21 mouse cellular contexts compared by ENCODE assay signal in genomic region chr19:18692768-18693167, GRCm38 (mm10). TPM values are rescaled to one million over a fixed set of nuclear protein-coding genes. Genes with fewer than 3 reads are reported as not detected.
DNase-seq lines count a peak whose midpoint lies in the region; ATAC-seq and TF ChIP-seq lines count a peak whose summit lies in the region.
"Had no signal": no experiment of that assay in that cellular context is flagged by ENCODE, and none has a peak within 500 bp of the region (broad histone marks: within the 10 kb centered on the region; RNA-seq: fewer than 3 reads in every experiment).

No protein-coding gene starts in this region.

- peak overlapping the region; percentile 40; the same call in 1 of the 2 replicates for H3K9ac ChIP-seq in liver, embryonic 11.5 days (ENCODE audit: low read depth, low read length)
- peak overlapping the region; percentile 9; the same call in 1 of the 2 replicates for H3K9ac ChIP-seq in liver, embryonic 12.5 days
- peak overlapping the region; percentile 47; the same call in 1 of the 2 replicates for H3K9ac ChIP-seq in liver, embryonic 16.5 days (ENCODE audit: low read depth, low read length)
- H3K9ac ChIP-seq in kidney, embryonic 16.5 days (replicated peaks; ENCODE audit: low read length) = no peak overlapping the region
- H3K9ac ChIP-seq: forebrain, embryonic 12.5 days; forebrain, postnatal 0 days; heart, embryonic 15.5 days; hindbrain, embryonic 13.5 days; intestine, embryonic 15.5 days had no signal

- H3K4me3 ChIP-seq in liver, embryonic 11.5 days (ENCODE audit: low read depth, low read length) = no peak overlapping the region
- no peak overlapping the region for H3K4me3 ChIP-seq in bone marrow, adult 2 months (replicated peaks; ENCODE audit: control insufficient read depth, low read depth, low read length)
- H3K4me3 ChIP-seq in liver, embryonic 12.5 days = no peak overlapping the region
- H3K4me3 ChIP-seq in liver, embryonic 16.5 days (ENCODE audit: low read depth, low read length) = no peak overlapping the region
- H3K4me3 ChIP-seq in kidney, embryonic 16.5 days (ENCODE audit: low read length) = no peak overlapping the region
- H3K4me3 ChIP-seq: embryonic facial prominence, embryonic 10.5 days; forebrain, embryonic 12.5 days; heart, embryonic 15.5 days; hindbrain, embryonic 13.5 days; intestine, embryonic 15.5 days had no signal

- peak overlapping the region; percentile 90 for H3K27ac ChIP-seq in liver, embryonic 11.5 days (ENCODE audit: low read depth, low read length)
- peak overlapping the region; percentile 60; the same call in 1 of the 2 replicates for H3K27ac ChIP-seq in bone marrow, adult 2 months (ENCODE audit: control insufficient read depth, insufficient read depth, low read depth, low read length, poor library complexity)
- H3K27ac ChIP-seq in liver, embryonic 12.5 days = peak overlapping the region; percentile 93
- peak overlapping the region; percentile 94 for H3K27ac ChIP-seq in liver, embryonic 16.5 days (ENCODE audit: low read length)
- H3K27ac ChIP-seq in kidney, embryonic 16.5 days (ENCODE audit: low read length) = no peak overlapping the region
- H3K27ac ChIP-seq: embryonic facial prominence, embryonic 10.5 days; forebrain, embryonic 12.5 days; heart, embryonic 15.5 days; hindbrain, embryonic 13.5 days; intestine, embryonic 15.5 days had no signal

- H3K4me1 ChIP-seq in liver, embryonic 11.5 days (replicated peaks; ENCODE audit: control insufficient read depth, insufficient read depth, low read length) = peaks cover 23% of the 10 kb centered on the region
- H3K4me1 ChIP-seq in bone marrow, adult 2 months (ENCODE audit: control insufficient read depth, insufficient read depth, low read length) = peaks cover 1% of the 10 kb centered on the region
- H3K4me1 ChIP-seq in liver, embryonic 12.5 days = peaks cover 64% of the 10 kb centered on the region
- H3K4me1 ChIP-seq in liver, embryonic 16.5 days (ENCODE audit: control insufficient read depth, low read depth, low read length) = peaks cover 39% of the 10 kb centered on the region
- H3K4me1 ChIP-seq in kidney, embryonic 16.5 days (ENCODE audit: insufficient read depth, low read length) = no peaks in the 10 kb centered on the region
- H3K4me1 ChIP-seq: embryonic facial prominence, embryonic 10.5 days; forebrain, embryonic 12.5 days; hindbrain, embryonic 13.5 days; intestine, embryonic 15.5 days had no signal

- TF ChIP-seq POLR2A in bone marrow, adult 2 months (IDR thresholded peaks at IDR 0.05; ENCODE audit: borderline replicate concordance, control insufficient read depth, low read depth, low read length) = no peak

- no peaks in the 10 kb centered on the region for H3K27me3 ChIP-seq in liver, embryonic 11.5 days (replicated peaks; ENCODE audit: control insufficient read depth, insufficient read depth, low read length)
- H3K27me3 ChIP-seq in liver, embryonic 12.5 days (replicated peaks) = no peaks in the 10 kb centered on the region
- no peaks in the 10 kb centered on the region for H3K27me3 ChIP-seq in liver, embryonic 16.5 days (ENCODE audit: control insufficient read depth, insufficient read depth, low read depth, low read length)
- H3K27me3 ChIP-seq in kidney, embryonic 16.5 days (ENCODE audit: insufficient read depth, low read length) = no peaks in the 10 kb centered on the region
- H3K27me3 ChIP-seq: CH12.LX; forebrain, embryonic 12.5 days; heart, embryonic 15.5 days; hindbrain, embryonic 13.5 days; intestine, embryonic 15.5 days had no signal

- ATAC-seq in liver, embryonic 11.5 days (replicated peaks; ENCODE audit: low FRiP score) = no peak
- ATAC-seq in liver, embryonic 12.5 days = peak; percentile 60
- peak; percentile 69 for ATAC-seq in liver, embryonic 16.5 days (ENCODE audit: low read depth)
- ATAC-seq in kidney, embryonic 16.5 days (ENCODE audit: low FRiP score, low TSS enrichment) = no peak
- ATAC-seq: forebrain, postnatal 0 days had no signal

- no peak for DNase-seq in liver, embryonic 11.5 days (ENCODE audit: low spot score)
- no peak for DNase-seq in liver
- no peak for DNase-seq in cerebellum, postnatal 36 days
- no peak for DNase-seq in embryo, embryonic 9.5 days (ENCODE audit: extremely low spot score)
- DNase-seq: adrenal gland, adult 8-10 months; cerebellum, adult 11-12 months; cerebellum, adult 9-10 months; cerebellum, postnatal 25 days; forebrain, postnatal 0 days; gastrocnemius, postnatal 14 days; heart, postnatal 14 days had no signal

- peak overlapping the region; percentile 55 for H3K4me2 ChIP-seq in liver, embryonic 11.5 days
- H3K4me2 ChIP-seq in liver, embryonic 12.5 days = peak overlapping the region; percentile 55
- H3K4me2 ChIP-seq in liver, embryonic 16.5 days (ENCODE audit: low read depth, low read length) = peak overlapping the region; percentile 56
- no peak overlapping the region for H3K4me2 ChIP-seq in kidney, embryonic 16.5 days (replicated peaks; ENCODE audit: low read depth, low read length)
- H3K4me2 ChIP-seq: forebrain, embryonic 12.5 days; heart, embryonic 15.5 days; hindbrain, embryonic 13.5 days; intestine, embryonic 15.5 days had no signal

- TF ChIP-seq CTCF in bone marrow, adult 2 months (IDR thresholded peaks at IDR 0.05; ENCODE audit: control insufficient read depth, insufficient read depth, low read length) = no peak

- no peaks in the 10 kb centered on the region for H3K9me3 ChIP-seq in liver, embryonic 11.5 days (ENCODE audit: control insufficient read depth, low read length)
- no peaks in the 10 kb centered on the region for H3K9me3 ChIP-seq in liver, embryonic 12.5 days (replicated peaks)
- no peaks in the 10 kb centered on the region for H3K9me3 ChIP-seq in liver, embryonic 16.5 days (replicated peaks; ENCODE audit: control insufficient read depth, low read length)
- H3K9me3 ChIP-seq in kidney, embryonic 16.5 days (ENCODE audit: low read length) = no peaks in the 10 kb centered on the region
- H3K9me3 ChIP-seq: embryonic facial prominence, embryonic 10.5 days; forebrain, embryonic 12.5 days; heart, embryonic 15.5 days; hindbrain, embryonic 13.5 days; intestine, embryonic 15.5 days had no signal

- WGBS in liver, embryonic 11.5 days = 66% methylated on average over 2 of the region's 2 CpGs
- 88% methylated on average over 2 of the region's 2 CpGs for WGBS in bone marrow, adult 2 months
- 62% methylated on average over 2 of the region's 2 CpGs for WGBS in liver, embryonic 12.5 days (ENCODE audit: insufficient replicate concordance)
- WGBS in liver, embryonic 16.5 days (ENCODE audit: insufficient replicate concordance) = 71% methylated on average over 2 of the region's 2 CpGs
- WGBS in kidney, embryonic 16.5 days = 87% methylated on average over 2 of the region's 2 CpGs

- H3K36me3 ChIP-seq in liver, embryonic 11.5 days (ENCODE audit: control insufficient read depth, insufficient read depth, low read length) = peaks cover 2% of the 10 kb centered on the region; the same call in 1 of the 2 replicates
- H3K36me3 ChIP-seq in liver, embryonic 12.5 days = peaks cover 45% of the 10 kb centered on the region
- H3K36me3 ChIP-seq in liver, embryonic 16.5 days (ENCODE audit: control insufficient read depth, insufficient read depth) = no peaks in the 10 kb centered on the region
- H3K36me3 ChIP-seq in kidney, embryonic 16.5 days (ENCODE audit: insufficient read depth, low read length) = peaks cover 19% of the 10 kb centered on the region

RNA-seq across cellular contexts. Expression of gene D030056L22Rik, which starts 20.2 kb away (rescaled TPM):
- polyA plus RNA-seq in liver, embryonic 11.5 days (2014; fragmentation: Nextera tagmentation; extraction: Ambion mirVana) = 53.3 and 56.5 TPM in 2 replicates
- 27.6 and 35.6 TPM in 2 replicates for polyA plus RNA-seq in bone marrow, adult 2 months (2011; ENCODE audit: insufficient read depth, insufficient read length, low replicate concordance, missing spikeins)
- polyA plus RNA-seq in liver, embryonic 12.5 days (2016; fragmentation: Nextera tagmentation; extraction: Ambion mirVana) = 50.8 and 53.0 TPM in 2 replicates
- 24.2 and 26.6 TPM in 2 replicates for polyA plus RNA-seq in liver, embryonic 16.5 days (2015; fragmentation: Nextera tagmentation; extraction: Ambion mirVana)
- 30.4 and 30.5 TPM in 2 replicates for polyA plus RNA-seq in kidney, embryonic 16.5 days (2015; fragmentation: Nextera tagmentation; extraction: Ambion mirVana)

RNA-seq across cellular contexts. Expression of gene Carnmt1, which starts 22.2 kb away (rescaled TPM):
- 44.7 and 45.1 TPM in 2 replicates for polyA plus RNA-seq in liver, embryonic 11.5 days (2014; fragmentation: Nextera tagmentation; extraction: Ambion mirVana)
- 7.8 and 9.8 TPM in 2 replicates for polyA plus RNA-seq in bone marrow, adult 2 months (2011; ENCODE audit: insufficient read depth, insufficient read length, low replicate concordance, missing spikeins)
- 45.4 and 46.8 TPM in 2 replicates for polyA plus RNA-seq in liver, embryonic 12.5 days (2016; fragmentation: Nextera tagmentation; extraction: Ambion mirVana)
- polyA plus RNA-seq in liver, embryonic 16.5 days (2015; fragmentation: Nextera tagmentation; extraction: Ambion mirVana) = 12.0 and 12.6 TPM in 2 replicates
- polyA plus RNA-seq in kidney, embryonic 16.5 days (2015; fragmentation: Nextera tagmentation; extraction: Ambion mirVana) = 24.0 and 26.0 TPM in 2 replicates

RNA-seq across cellular contexts. Expression of gene Trpm6, which starts 57.0 kb away (rescaled TPM):
- polyA plus RNA-seq in liver, embryonic 11.5 days (2014; fragmentation: Nextera tagmentation; extraction: Ambion mirVana) = 0.15 TPM in 1 of 2 replicates, not detected in the other
- not detected in 2 replicates for polyA plus RNA-seq in bone marrow, adult 2 months (2011; ENCODE audit: insufficient read depth, insufficient read length, low replicate concordance, missing spikeins)
- polyA plus RNA-seq in liver, embryonic 12.5 days (2016; fragmentation: Nextera tagmentation; extraction: Ambion mirVana) = 0.05 TPM in 1 of 2 replicates, not detected in the other
- 0.01 and 0.02 TPM in 2 replicates for polyA plus RNA-seq in liver, embryonic 16.5 days (2015; fragmentation: Nextera tagmentation; extraction: Ambion mirVana)
- polyA plus RNA-seq in kidney, embryonic 16.5 days (2015; fragmentation: Nextera tagmentation; extraction: Ambion mirVana) = 0.89 and 0.91 TPM in 2 replicates

Comparison
In these comparisons a context has a peak if more than half of its experiments do, and no peak if none do; other contexts are left out.
1. ATAC-seq: peak in liver, embryonic 12.5 days (single experiment) and liver, embryonic 16.5 days (single experiment); none in liver, embryonic 11.5 days (single experiment) and kidney, embryonic 16.5 days (single experiment).